ENCODE assay signal across 40 mouse cellular contexts in the genomic region with DNA sequence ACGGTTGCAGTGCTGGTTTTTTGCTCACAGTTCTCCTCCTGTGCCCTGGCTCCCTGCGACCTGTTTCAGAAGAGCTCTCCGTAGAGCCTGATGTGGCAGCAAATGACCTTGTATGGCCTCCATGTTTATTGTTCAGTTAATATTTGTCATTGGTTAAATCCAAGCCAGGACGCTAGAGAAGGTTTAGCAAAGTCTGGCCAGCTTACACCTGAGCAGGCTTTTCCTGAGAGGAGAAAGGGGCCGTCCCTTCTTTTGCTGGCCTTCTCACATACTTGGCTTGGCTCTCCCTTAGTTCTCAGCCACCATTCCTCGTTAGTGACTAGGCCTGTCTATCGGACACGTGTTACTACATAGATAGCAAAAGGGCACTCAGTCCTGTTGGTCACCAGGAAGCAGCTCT. TPM values are rescaled to one million over a fixed set of nuclear protein-coding genes. Genes with fewer than 3 reads are reported as not detected.
"Had no signal": no experiment of that assay in that cellular context is flagged by ENCODE, and none has a peak within 500 bp of the region (broad histone marks: within the 10 kb centered on the region; RNA-seq: fewer than 3 reads in every experiment).

No protein-coding gene starts in this region.

- H3K27ac ChIP-seq: heart, adult 2 months; heart, embryonic 13.5 days; heart, embryonic 15.5 days; hindbrain, embryonic 10.5 days; hindbrain, embryonic 12.5 days; hindbrain, embryonic 15.5 days; hindbrain, postnatal 0 days; kidney, embryonic 15.5 days; kidney, postnatal 0 days; limb, embryonic 13.5 days; limb, embryonic 15.5 days had no signal

- DNase-seq: forebrain, postnatal 0 days; gastrocnemius, postnatal 14 days; gastrocnemius, postnatal 36 days; heart, adult 2 months; heart, postnatal 14 days; heart, postnatal 36 days; kidney, adult 11 months; kidney, adult 2 months; kidney, adult 9 months; kidney, postnatal 14 days; kidney, postnatal 36 days; layer of hippocampus, adult 9-11 months; layer of hippocampus, postnatal 36 days; left cerebral cortex, postnatal 4 days had no signal

- H3K4me2 ChIP-seq: heart, embryonic 11.5 days; heart, embryonic 13.5 days; heart, embryonic 15.5 days; hindbrain, embryonic 12.5 days; hindbrain, embryonic 15.5 days; kidney, embryonic 15.5 days; limb, embryonic 13.5 days; limb, embryonic 15.5 days had no signal

- H3K4me3 ChIP-seq: heart, adult 2 months; heart, embryonic 13.5 days; heart, embryonic 15.5 days; hindbrain, embryonic 10.5 days; hindbrain, embryonic 12.5 days; hindbrain, embryonic 15.5 days; kidney, embryonic 15.5 days; limb, embryonic 13.5 days; limb, embryonic 15.5 days had no signal

- ATAC-seq: forebrain, postnatal 0 days; hindbrain, postnatal 0 days; intestine, embryonic 16.5 days had no signal

- H3K9me3 ChIP-seq: heart, embryonic 13.5 days; heart, embryonic 15.5 days; hindbrain, embryonic 10.5 days; hindbrain, embryonic 12.5 days; hindbrain, embryonic 15.5 days; kidney, embryonic 15.5 days; limb, embryonic 13.5 days; limb, embryonic 15.5 days had no signal

- H3K9ac ChIP-seq: forebrain, postnatal 0 days; heart, embryonic 13.5 days; heart, embryonic 15.5 days; hindbrain, embryonic 12.5 days; hindbrain, embryonic 15.5 days; kidney, embryonic 15.5 days; limb, embryonic 13.5 days; limb, embryonic 15.5 days had no signal

- H3K4me1 ChIP-seq: heart, embryonic 15.5 days; hindbrain, embryonic 10.5 days; hindbrain, embryonic 12.5 days; hindbrain, embryonic 15.5 days; kidney, embryonic 15.5 days had no signal

- H3K27me3 ChIP-seq: heart, embryonic 13.5 days; heart, embryonic 15.5 days; hindbrain, embryonic 12.5 days; hindbrain, embryonic 15.5 days; kidney, embryonic 15.5 days; limb, embryonic 13.5 days; limb, embryonic 15.5 days had no signal

- H3K36me3 ChIP-seq: heart, embryonic 15.5 days had no signal

RNA-seq across cellular contexts. Expression of a gene that starts 28.5 kb away (rescaled TPM):
- total RNA-seq: forebrain, postnatal 0 days; gastrocnemius, adult 18-20 months; gastrocnemius, adult 8-10 months; gastrocnemius, postnatal 14 days; gastrocnemius, postnatal 36 days; heart, adult 2 months; heart, postnatal 14 days; heart, postnatal 36 days; hindbrain, postnatal 0 days; layer of hippocampus, adult 18-20 months; layer of hippocampus, adult 8-10 months; layer of hippocampus, postnatal 14 days; layer of hippocampus, postnatal 36 days; left cerebral cortex, adult 18-20 months; left cerebral cortex, adult 8-10 months; left cerebral cortex, postnatal 10 days; left cerebral cortex, postnatal 25 days; left cerebral cortex, postnatal 4 days had no signal
- polyA plus RNA-seq: forebrain, postnatal 0 days; gonadal fat pad, adult 2 months; heart, adult 2 months; heart, embryonic 11.5 days; heart, embryonic 13.5 days; heart, embryonic 15.5 days; heart, postnatal 0 days; hindbrain, embryonic 10.5 days; hindbrain, embryonic 15.5 days; hindbrain, postnatal 0 days; intestine, embryonic 14.5 days; intestine, embryonic 16.5 days; kidney, adult 2 months; kidney, embryonic 15.5 days; kidney, postnatal 0 days; large intestine, adult 2 months; limb, embryonic 11.5 days; limb, embryonic 13.5 days; limb, embryonic 15.5 days had no signal
